ENCODE assay signal across 13 mouse cellular contexts in the genomic region with DNA sequence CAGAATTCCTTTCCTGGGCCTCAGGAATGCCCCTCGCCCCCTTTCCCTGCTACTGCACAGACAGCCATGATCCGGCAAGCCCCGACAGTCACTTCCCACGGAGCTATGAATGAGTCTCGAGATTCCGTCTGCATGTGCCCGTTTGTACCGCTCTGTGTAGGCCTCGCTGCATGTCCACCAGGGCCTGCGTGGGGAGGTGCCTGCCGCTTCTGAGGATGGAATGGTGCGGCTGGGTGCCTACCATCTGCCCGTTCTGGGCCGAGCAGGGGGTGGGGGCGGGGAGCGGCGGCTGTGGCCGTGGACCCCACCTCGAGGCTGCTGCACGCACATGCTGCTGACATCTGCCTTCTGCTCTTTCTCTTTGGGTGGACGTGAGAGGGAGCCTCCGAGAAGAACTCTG. TPM values are rescaled to one million over a fixed set of nuclear protein-coding genes. Genes with fewer than 3 reads are reported as not detected.
A peak's percentile ranks its signal among the peaks of the same experiment; 100 is the strongest.
DNase-seq lines count a peak whose midpoint lies in the region; ATAC-seq lines count a peak whose summit lies in the region.
"Had no signal": no experiment of that assay in that cellular context is flagged by ENCODE, and none has a peak within 500 bp of the region (broad histone marks: within the 10 kb centered on the region; RNA-seq: fewer than 3 reads in every experiment).

No protein-coding gene starts in this region.

- ATAC-seq in forebrain, embryonic 11.5 days (replicated peaks; ENCODE audit: low FRiP score) = no peak; the same call in 1 of the 2 replicates
- no peak for ATAC-seq in forebrain, embryonic 16.5 days
- ATAC-seq in embryonic facial prominence, embryonic 13.5 days (ENCODE audit: insufficient number of reproducible peaks, insufficient read depth, low FRiP score, low TSS enrichment, low read depth) = no peak
- peak; percentile 44; the same call in 1 of the 2 replicates for ATAC-seq in midbrain, embryonic 13.5 days
- ATAC-seq in intestine, embryonic 15.5 days = no peak

- H3K4me1 ChIP-seq in forebrain, embryonic 11.5 days (replicated peaks; ENCODE audit: control insufficient read depth, insufficient read depth, low read length) = peaks cover 9% of the 10 kb centered on the region; the same call in 1 of the 2 replicates
- H3K4me1 ChIP-seq in forebrain, embryonic 16.5 days (replicated peaks; ENCODE audit: control insufficient read depth, insufficient read depth, low read length) = no peaks in the 10 kb centered on the region
- peaks cover 16% of the 10 kb centered on the region for H3K4me1 ChIP-seq in embryonic facial prominence, embryonic 13.5 days
- peaks cover 23% of the 10 kb centered on the region for H3K4me1 ChIP-seq in midbrain, embryonic 13.5 days (replicated peaks)
- no peaks in the 10 kb centered on the region for H3K4me1 ChIP-seq in intestine, embryonic 15.5 days (replicated peaks)

- H3K27me3 ChIP-seq in forebrain, embryonic 11.5 days (ENCODE audit: control insufficient read depth, insufficient read depth, low read length) = no peaks in the 10 kb centered on the region; the same call in 1 of the 2 replicates
- H3K27me3 ChIP-seq in forebrain, embryonic 16.5 days (replicated peaks; ENCODE audit: control insufficient read depth, insufficient read depth, low read length) = no peaks in the 10 kb centered on the region
- peaks cover 23% of the 10 kb centered on the region for H3K27me3 ChIP-seq in embryonic facial prominence, embryonic 13.5 days
- no peaks in the 10 kb centered on the region for H3K27me3 ChIP-seq in midbrain, embryonic 13.5 days
- 0 out of 2 replicates have a peak, but pooled peaks cover 5% of the 10 kb centered on the region for H3K27me3 ChIP-seq in intestine, embryonic 15.5 days (replicated peaks)

- no peak overlapping the region for H3K4me3 ChIP-seq in forebrain, embryonic 11.5 days (ENCODE audit: low read depth, low read length)
- no peak overlapping the region for H3K4me3 ChIP-seq in forebrain, embryonic 16.5 days (replicated peaks; ENCODE audit: low read length)
- no peak overlapping the region for H3K4me3 ChIP-seq in embryonic facial prominence, embryonic 13.5 days
- no peak overlapping the region for H3K4me3 ChIP-seq in midbrain, embryonic 13.5 days (replicated peaks)
- H3K4me3 ChIP-seq in intestine, embryonic 15.5 days (replicated peaks) = no peak overlapping the region

- WGBS in forebrain, embryonic 11.5 days = 56% methylated on average over 22 of the region's 22 CpGs
- WGBS in forebrain, embryonic 16.5 days = 51% methylated on average over 22 of the region's 22 CpGs
- 43% methylated on average over 22 of the region's 22 CpGs for WGBS in embryonic facial prominence, embryonic 13.5 days
- 45% methylated on average over 22 of the region's 22 CpGs for WGBS in midbrain, embryonic 13.5 days
- WGBS in intestine, embryonic 15.5 days = 56% methylated on average over 22 of the region's 22 CpGs

- H3K4me2 ChIP-seq in forebrain, embryonic 11.5 days (ENCODE audit: low read depth, low read length, severe bottlenecking) = no peak overlapping the region
- no peak overlapping the region for H3K4me2 ChIP-seq in forebrain, embryonic 16.5 days (ENCODE audit: low read length)
- H3K4me2 ChIP-seq in embryonic facial prominence, embryonic 13.5 days = peak overlapping the region; percentile 50; the same call in 1 of the 2 replicates
- H3K4me2 ChIP-seq in midbrain, embryonic 13.5 days (replicated peaks) = no peak overlapping the region
- no peak overlapping the region for H3K4me2 ChIP-seq in intestine, embryonic 15.5 days (replicated peaks)

- H3K9ac ChIP-seq in forebrain, embryonic 11.5 days (ENCODE audit: low read length) = no peak overlapping the region; the same call in 1 of the 2 replicates
- no peak overlapping the region for H3K9ac ChIP-seq in forebrain, embryonic 16.5 days (replicated peaks; ENCODE audit: low read depth, low read length)
- H3K9ac ChIP-seq in embryonic facial prominence, embryonic 13.5 days = no peak overlapping the region
- H3K9ac ChIP-seq in midbrain, embryonic 13.5 days (replicated peaks) = no peak overlapping the region
- no peak overlapping the region for H3K9ac ChIP-seq in intestine, embryonic 15.5 days
- H3K9ac ChIP-seq: liver, embryonic 14.5 days had no signal

- DNase-seq in forebrain, embryonic 11.5 days (ENCODE audit: low spot score) = peak; percentile 54
- peak; percentile 39 for DNase-seq in left cerebral cortex, postnatal 4 days
- DNase-seq in left cerebral cortex, postnatal 36 days (ENCODE audit: low spot score in 2 of 2) = no peak
- DNase-seq in right cerebral cortex, postnatal 25 days = no peak
- DNase-seq: gastrocnemius, postnatal 25 days; heart, postnatal 14 days; kidney, adult 18-20 months; kidney, postnatal 36 days had no signal

- no peaks in the 10 kb centered on the region for H3K36me3 ChIP-seq in forebrain, embryonic 11.5 days (ENCODE audit: control insufficient read depth, insufficient read depth, low read length)
- H3K36me3 ChIP-seq in forebrain, embryonic 16.5 days (ENCODE audit: control insufficient read depth, insufficient read depth) = no peaks in the 10 kb centered on the region
- H3K36me3 ChIP-seq in embryonic facial prominence, embryonic 13.5 days = no peaks in the 10 kb centered on the region
- H3K36me3 ChIP-seq in midbrain, embryonic 13.5 days = peaks cover 14% of the 10 kb centered on the region
- no peaks in the 10 kb centered on the region for H3K36me3 ChIP-seq in intestine, embryonic 15.5 days

- no peak overlapping the region for H3K27ac ChIP-seq in forebrain, embryonic 11.5 days (ENCODE audit: low read depth, low read length)
- no peak overlapping the region for H3K27ac ChIP-seq in forebrain, embryonic 16.5 days (ENCODE audit: low read length)
- peak overlapping the region; percentile 55; the same call in 1 of the 2 replicates for H3K27ac ChIP-seq in embryonic facial prominence, embryonic 13.5 days
- H3K27ac ChIP-seq in midbrain, embryonic 13.5 days = no peak overlapping the region
- no peak overlapping the region for H3K27ac ChIP-seq in intestine, embryonic 15.5 days
- H3K27ac ChIP-seq: liver, embryonic 14.5 days had no signal

- intact Hi-C loops in left cerebral cortex, postnatal 4 days (cut with DNase I) = no loop called here
- intact Hi-C loops in left cerebral cortex, postnatal 36 days (cut with DNase I) = no loop called here

- no peaks in the 10 kb centered on the region for H3K9me3 ChIP-seq in forebrain, embryonic 11.5 days (ENCODE audit: control insufficient read depth, low read length)
- H3K9me3 ChIP-seq in forebrain, embryonic 16.5 days (ENCODE audit: control insufficient read depth, low read length) = no peaks in the 10 kb centered on the region
- H3K9me3 ChIP-seq in embryonic facial prominence, embryonic 13.5 days = no peaks in the 10 kb centered on the region
- no peaks in the 10 kb centered on the region for H3K9me3 ChIP-seq in midbrain, embryonic 13.5 days
- no peaks in the 10 kb centered on the region for H3K9me3 ChIP-seq in intestine, embryonic 15.5 days

RNA-seq across cellular contexts. Expression of gene Ier2, which starts 45.6 kb away (rescaled TPM):
- polyA plus RNA-seq in forebrain, embryonic 11.5 days (2014; fragmentation: Nextera tagmentation; extraction: Ambion mirVana) = 67.3 and 68.7 TPM in 2 replicates
- polyA plus RNA-seq in forebrain, embryonic 16.5 days (2015; fragmentation: Nextera tagmentation; extraction: Ambion mirVana) = 22.5 and 25.5 TPM in 2 replicates
- total RNA-seq in left cerebral cortex, postnatal 4 days (2021) = 10 to 100 TPM; 10.2 to 10.7 TPM
- total RNA-seq in left cerebral cortex, postnatal 36 days (2021) = 10 to 100 TPM in 1 of 2 experiments, 1 to 10 TPM in 1; 5.6 to 27.6 TPM
- polyA plus RNA-seq in embryonic facial prominence, embryonic 13.5 days (2015; fragmentation: Nextera tagmentation; extraction: Ambion mirVana) = 64.3 and 67.6 TPM in 2 replicates
- 20.0 and 26.3 TPM in 2 replicates for polyA plus RNA-seq in midbrain, embryonic 13.5 days (2015; fragmentation: Nextera tagmentation; extraction: Ambion mirVana)
- polyA plus RNA-seq in intestine, embryonic 15.5 days (2015; fragmentation: Nextera tagmentation; extraction: Ambion mirVana) = 84.2 and 85.5 TPM in 2 replicates

Comparison
In these comparisons a context has a peak if more than half of its experiments do, and no peak if none do; other contexts are left out.
1. DNase-seq: peak in forebrain, embryonic 11.5 days (single experiment) and left cerebral cortex, postnatal 4 days (single experiment); none in left cerebral cortex, postnatal 36 days (0 of 2) and right cerebral cortex, postnatal 25 days (single experiment).